Mouse (Mus musculus): ENCODE measurements around the gene Atp1b1. TPM values are rescaled to one million over a fixed set of nuclear protein-coding genes. Genes with fewer than 3 reads are reported as not detected.

Atp1b1 gene
- polyA plus RNA-seq, 1 experiment from 2014 or later = 310 TPM

- Histone ChIP-seq H3K4me3 (no peak overlapping the region), H3K4me2 (no peak overlapping the region), H3K27me3 (no peaks in the 10 kb centered on the region), H3K27ac (replicated peaks) (no peak overlapping the region), H3K36me3 (no peaks in the 10 kb centered on the region), H3K9me3 (no peaks in the 10 kb centered on the region), H3K9ac (no peak overlapping the region), H3K4me1 (replicated peaks) (no peaks in the 10 kb centered on the region)
- 58% methylated on average over 9 of the region's 9 CpGs for WGBS
- ATAC-seq (ENCODE audit: low FRiP score, low read depth) = no peak
Observed at GRCm38 (mm10) chr1:164481645-164482354, 23.6 kb upstream of the Atp1b1 start.

DNA sequence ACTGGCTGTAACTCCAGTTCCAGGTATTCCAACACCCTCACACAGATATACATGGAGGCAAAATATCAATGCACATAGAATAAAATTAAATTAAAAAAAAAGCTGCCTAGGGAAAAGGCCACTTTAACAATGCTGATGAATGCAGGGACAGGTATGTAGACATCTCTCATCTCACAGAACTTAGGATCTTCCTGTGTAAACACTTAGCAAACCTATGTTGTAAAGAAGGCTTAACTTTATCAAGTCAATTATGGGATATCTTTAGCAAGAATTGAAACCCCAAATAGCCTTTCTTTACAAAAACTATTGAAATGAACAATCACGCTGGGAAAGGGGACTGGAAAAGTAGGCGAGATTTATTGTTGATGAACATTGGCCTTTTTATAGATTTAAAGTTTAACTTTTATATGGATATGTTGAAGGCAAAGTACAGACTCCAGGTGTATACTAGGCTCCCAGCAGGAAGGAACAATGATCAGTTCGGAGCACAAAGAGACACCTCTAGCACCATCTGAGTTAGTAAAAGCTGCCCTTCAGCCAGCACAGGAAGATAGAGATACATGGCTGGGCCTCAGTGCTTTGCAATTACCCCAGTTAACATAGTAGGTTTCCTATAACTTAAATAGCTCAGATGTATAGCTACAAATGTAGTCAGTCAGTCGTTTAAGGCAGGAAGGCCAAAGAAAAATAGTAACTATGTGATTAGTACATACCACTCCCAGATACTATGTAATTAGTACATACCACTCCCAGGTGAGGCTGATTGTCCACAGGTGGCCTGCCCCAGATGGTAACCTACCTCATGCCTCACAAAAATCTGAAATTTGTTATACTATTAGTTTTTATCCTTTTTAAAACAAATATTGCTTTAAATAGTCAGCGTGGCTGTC is 22.8 kb upstream of the Atp1b1 start:
- Histone ChIP-seq H3K27ac (replicated peaks) (no peak overlapping the region), H3K4me2 (no peak overlapping the region), H3K4me1 (replicated peaks) (no peaks in the 10 kb centered on the region), H3K36me3 (no peaks in the 10 kb centered on the region), H3K9ac (no peak overlapping the region), H3K9me3 (no peaks in the 10 kb centered on the region), H3K27me3 (no peaks in the 10 kb centered on the region), H3K4me3 (no peak overlapping the region)
- ATAC-seq (ENCODE audit: low FRiP score, low read depth) = no peak
- 91% methylated on average over 5 of the region's 5 CpGs for WGBS

DNA sequence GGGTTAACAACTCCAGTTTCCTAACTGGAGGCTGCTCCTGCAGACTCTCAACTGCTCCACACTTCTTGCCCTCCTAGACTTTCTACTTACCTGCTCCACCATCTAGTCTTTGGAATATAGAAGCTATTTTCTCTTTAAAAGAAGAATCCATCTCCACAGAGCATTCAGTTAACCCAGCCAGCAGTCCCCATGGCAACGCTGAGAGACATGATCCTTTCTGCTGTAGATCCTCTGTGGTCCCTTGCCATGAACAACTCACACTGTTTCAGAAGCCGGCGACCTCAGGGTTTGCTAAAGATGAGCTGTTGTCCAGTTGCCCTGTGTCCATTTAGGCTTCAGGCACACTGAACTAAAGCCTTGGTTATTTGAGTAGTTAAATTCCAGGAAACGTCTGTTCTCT is 17.7 kb upstream of the Atp1b1 start:
- no peak overlapping the region for H3K9ac ChIP-seq
- no peak overlapping the region for H3K4me3 ChIP-seq
- no peaks in the 10 kb centered on the region for H3K9me3 ChIP-seq
- peaks cover 8% of the 10 kb centered on the region; the same call in 1 of the 2 replicates for H3K4me1 ChIP-seq (replicated peaks)
- no peak overlapping the region for H3K27ac ChIP-seq (replicated peaks)
- H3K4me2 ChIP-seq = no peak overlapping the region
- WGBS = 88% methylated on average over 4 of the region's 4 CpGs
- H3K36me3 ChIP-seq = no peaks in the 10 kb centered on the region
- ATAC-seq (ENCODE audit: low FRiP score, low read depth) = no peak
- no peaks in the 10 kb centered on the region for H3K27me3 ChIP-seq

DNA sequence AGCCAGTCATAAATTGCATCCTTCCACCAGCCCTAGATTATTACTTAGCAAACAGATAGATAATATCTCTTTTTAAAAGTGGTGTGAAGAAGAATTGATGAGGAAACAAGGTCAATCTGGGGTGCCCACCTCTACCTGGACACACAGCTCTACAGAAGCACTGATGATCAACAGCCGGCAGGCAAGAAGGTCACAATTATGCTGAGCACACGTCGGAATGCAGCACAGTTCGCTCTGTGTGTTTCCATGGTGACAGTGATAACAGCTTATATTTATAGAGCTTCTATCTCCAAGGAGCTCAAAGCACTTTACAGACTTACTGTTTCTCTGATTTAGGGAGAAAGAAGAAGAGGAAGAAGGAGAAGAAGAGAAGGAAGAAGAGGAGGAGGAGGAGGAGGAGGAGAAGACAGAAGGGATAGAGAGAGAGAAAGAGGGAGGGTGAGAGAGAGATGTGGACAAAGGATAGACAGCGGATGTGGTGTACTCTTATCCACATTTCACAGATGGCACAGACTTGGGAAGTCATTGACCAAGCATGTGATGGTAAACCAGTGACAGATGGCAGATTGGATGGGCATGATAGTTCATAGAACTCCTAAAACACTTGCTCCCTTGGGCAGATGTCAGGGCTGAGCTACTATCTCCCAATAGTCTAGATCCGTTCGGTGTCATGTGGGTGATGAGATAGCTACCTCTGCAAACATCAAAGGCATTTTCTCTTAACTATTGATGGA is 16.8 kb upstream of the Atp1b1 start:
- Histone ChIP-seq H3K4me2 (no peak overlapping the region), H3K4me3 (no peak overlapping the region), H3K9me3 (no peaks in the 10 kb centered on the region), H3K27ac (replicated peaks) (peak overlapping the region; percentile 32), H3K36me3 (no peaks in the 10 kb centered on the region), H3K4me1 (replicated peaks) (peaks cover 8% of the 10 kb centered on the region; the same call in 1 of the 2 replicates), H3K9ac (no peak overlapping the region), H3K27me3 (no peaks in the 10 kb centered on the region)
- 48% methylated on average over 7 of the region's 7 CpGs for whole genome bisulfite sequencing
- ATAC-seq (ENCODE audit: low FRiP score, low read depth) = peak; percentile 64; the same call in 1 of the 2 replicates

DNA sequence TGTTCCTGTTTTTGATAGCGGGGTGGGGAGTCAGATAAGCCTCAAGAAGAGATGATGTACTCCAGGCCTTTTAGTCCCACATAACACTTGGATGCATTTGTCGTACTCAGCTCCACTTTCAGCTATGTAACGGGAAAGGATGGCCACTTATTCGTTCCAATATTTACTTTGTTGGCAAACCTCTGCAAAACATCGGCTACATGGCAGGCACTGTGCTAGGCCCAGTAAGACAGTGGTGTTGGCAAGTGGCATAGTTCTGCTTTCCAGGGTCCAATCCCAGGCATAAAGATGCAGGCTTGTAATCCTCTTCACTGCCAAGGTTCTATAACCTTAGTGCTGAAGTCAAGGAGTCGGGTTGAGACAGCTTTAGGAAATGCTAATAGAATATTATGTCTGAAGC is 16.2 kb upstream of the Atp1b1 start:
- Histone ChIP-seq H3K9ac (no peak overlapping the region), H3K27ac (replicated peaks) (peak overlapping the region; percentile 32), H3K4me1 (replicated peaks) (peaks cover 8% of the 10 kb centered on the region; the same call in 1 of the 2 replicates), H3K9me3 (no peaks in the 10 kb centered on the region), H3K36me3 (no peaks in the 10 kb centered on the region), H3K27me3 (no peaks in the 10 kb centered on the region), H3K4me2 (no peak overlapping the region), H3K4me3 (no peak overlapping the region)
- ATAC-seq (ENCODE audit: low FRiP score, low read depth) = no peak
- 87% methylated on average over 6 of the region's 6 CpGs for WGBS

GRCm38 (mm10) chr1:164473398-164473797 is 15.2 kb upstream of the Atp1b1 start:
- Histone ChIP-seq H3K4me3 (no peak overlapping the region), H3K4me1 (replicated peaks) (peaks cover 8% of the 10 kb centered on the region; the same call in 1 of the 2 replicates), H3K27me3 (no peaks in the 10 kb centered on the region), H3K4me2 (no peak overlapping the region), H3K36me3 (no peaks in the 10 kb centered on the region), H3K9me3 (no peaks in the 10 kb centered on the region), H3K9ac (no peak overlapping the region), H3K27ac (replicated peaks) (no peak overlapping the region)
- 89% methylated on average over 7 of the region's 7 CpGs for WGBS
- ATAC-seq (ENCODE audit: low FRiP score, low read depth) = no peak

DNA sequence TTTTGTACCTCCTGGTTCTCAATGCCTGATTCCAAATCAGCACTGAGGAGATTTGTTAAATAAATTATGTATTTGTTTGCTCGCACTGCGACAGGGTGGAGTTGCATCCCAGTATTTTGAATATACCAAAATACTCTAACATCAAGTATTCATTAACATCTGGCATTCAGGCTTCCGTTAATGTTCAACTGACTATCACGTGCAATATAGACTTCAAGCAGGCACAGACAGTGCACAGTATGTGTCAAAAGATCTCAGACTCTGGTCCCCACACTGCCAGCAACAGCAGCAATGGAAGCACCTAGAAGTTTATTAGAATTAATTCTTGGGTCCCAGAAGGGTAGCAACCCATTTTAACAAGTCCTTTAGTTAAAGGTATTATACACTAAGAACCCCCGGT is 13.5 kb upstream of the Atp1b1 start:
- H3K9ac ChIP-seq = no peak overlapping the region
- H3K36me3 ChIP-seq = no peaks in the 10 kb centered on the region
- no peak overlapping the region for H3K27ac ChIP-seq (replicated peaks)
- H3K9me3 ChIP-seq = no peaks in the 10 kb centered on the region
- no peak overlapping the region for H3K4me2 ChIP-seq
- peaks cover 8% of the 10 kb centered on the region; the same call in 1 of the 2 replicates for H3K4me1 ChIP-seq (replicated peaks)
- 92% methylated on average over 5 of the region's 5 CpGs for WGBS
- no peaks in the 10 kb centered on the region for H3K27me3 ChIP-seq
- no peak for ATAC-seq (ENCODE audit: low FRiP score, low read depth)
- no peak overlapping the region for H3K4me3 ChIP-seq

- Histone ChIP-seq H3K4me3 (no peak overlapping the region), H3K27ac (replicated peaks) (no peak overlapping the region), H3K9ac (no peak overlapping the region), H3K4me2 (no peak overlapping the region), H3K4me1 (replicated peaks) (peaks cover 8% of the 10 kb centered on the region; the same call in 1 of the 2 replicates), H3K9me3 (no peaks in the 10 kb centered on the region), H3K27me3 (no peaks in the 10 kb centered on the region), H3K36me3 (no peaks in the 10 kb centered on the region)
- 57% methylated on average over 6 of the region's 6 CpGs for WGBS
- ATAC-seq (ENCODE audit: low FRiP score, low read depth) = no peak
Observed at GRCm38 (mm10) chr1:164470985-164471384, 12.8 kb upstream of the Atp1b1 start.

DNA sequence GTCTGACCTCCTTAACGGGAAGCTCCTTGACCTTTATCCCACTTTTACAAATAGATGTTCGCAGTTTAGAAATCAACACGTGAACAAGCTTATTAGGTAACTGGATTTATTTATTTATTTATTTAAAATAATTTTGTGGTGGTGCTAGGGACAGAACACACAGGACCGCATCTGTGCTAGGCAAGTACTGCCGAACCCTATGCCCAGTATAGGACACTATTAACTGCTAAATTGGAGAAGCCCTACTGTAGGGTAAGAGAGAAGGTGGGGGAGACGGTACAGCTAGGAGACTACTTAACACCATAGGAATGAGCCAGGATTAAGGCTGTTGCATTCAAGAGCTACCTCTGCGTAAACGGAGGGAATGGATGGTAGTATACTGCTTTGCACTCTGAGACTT is 10.2 kb upstream of the Atp1b1 start:
- Histone ChIP-seq H3K27ac (replicated peaks) (no peak overlapping the region), H3K4me3 (no peak overlapping the region), H3K9ac (no peak overlapping the region), H3K4me2 (no peak overlapping the region), H3K4me1 (replicated peaks) (no peaks in the 10 kb centered on the region), H3K9me3 (no peaks in the 10 kb centered on the region), H3K27me3 (no peaks in the 10 kb centered on the region), H3K36me3 (no peaks in the 10 kb centered on the region)
- 89% methylated on average over 8 of the region's 8 CpGs for WGBS
- no peak for ATAC-seq (ENCODE audit: low FRiP score, low read depth)

- H3K4me2 ChIP-seq = no peak overlapping the region
- no peak for ATAC-seq (ENCODE audit: low FRiP score, low read depth)
- no peaks in the 10 kb centered on the region for H3K27me3 ChIP-seq
- no peak overlapping the region for H3K27ac ChIP-seq (replicated peaks)
- H3K36me3 ChIP-seq = no peaks in the 10 kb centered on the region
- H3K9ac ChIP-seq = no peak overlapping the region
- no peak overlapping the region for H3K4me3 ChIP-seq
- no peaks in the 10 kb centered on the region for H3K9me3 ChIP-seq
- H3K4me1 ChIP-seq (replicated peaks) = no peaks in the 10 kb centered on the region
- 95% methylated on average over 10 of the region's 10 CpGs for WGBS
Observed at GRCm38 (mm10) chr1:164467406-164467805, 9.3 kb upstream of the Atp1b1 start.

- WGBS = 17% methylated on average over 10 of the region's 10 CpGs
- no peaks in the 10 kb centered on the region for H3K27me3 ChIP-seq
- no peaks in the 10 kb centered on the region for H3K9me3 ChIP-seq
- no peaks in the 10 kb centered on the region for H3K36me3 ChIP-seq
- no peak for ATAC-seq (ENCODE audit: low FRiP score, low read depth)
- H3K27ac ChIP-seq (replicated peaks) = no peak overlapping the region
- H3K4me2 ChIP-seq = peak overlapping the region; percentile 30
- peaks cover 36% of the 10 kb centered on the region for H3K4me1 ChIP-seq (replicated peaks)
- H3K9ac ChIP-seq = no peak overlapping the region
- no peak overlapping the region; the same call in 1 of the 2 replicates for H3K4me3 ChIP-seq
Observed at GRCm38 (mm10) chr1:164461726-164462125, 3.6 kb upstream of the Atp1b1 start.
